Mouse (Mus musculus): ENCODE measurements at regions not wholly inside any gene's neighbourhood (a gene's known extent, or its start where the extent isn't known, plus 50 kb on each side); places are given as distances from the start of the nearest gene placed in this dataset.

- TF ChIP-seq CTCF (IDR thresholded peaks at IDR 0.05; ENCODE audit: borderline replicate concordance, extremely low read depth, insufficient read depth, insufficient read length) (no peak), POLR2A (IDR thresholded peaks at IDR 0.05; ENCODE audit: borderline replicate concordance, extremely low read depth, insufficient read depth, insufficient read length, poor library complexity, severe bottlenecking) (no peak)
Measured at GRCm38 (mm10) chr3:60408553-60409282, 63.9 kb upstream of the Mbnl1 start.

Measured in brain, embryonic 14.5 days (tissue).